Mouse (Mus musculus) myocyte (in vitro differentiated cells): ENCODE measurements at regions not wholly inside any gene's neighbourhood (a gene's known extent, or its start where the extent isn't known, plus 50 kb on each side); places are given as distances from the start of the nearest gene placed in this dataset.

ENCODE experiments used
- H3K27me3 ChIP-seq: one replicate; pipeline ENCODE4 v1.6.1; 2011; ENCODE audit not compliant: control insufficient read depth, insufficient read depth, insufficient read length
- H3K36me3 ChIP-seq: one replicate; pipeline ENCODE4 v1.6.1; 2011; ENCODE audit not compliant: control insufficient read depth, insufficient read depth
- H3K4me2 ChIP-seq: one replicate; pipeline ENCODE4 v1.6.1; 2011; ENCODE audit warnings: low read depth, control low read depth
- H3K4me3 ChIP-seq: one replicate; pipeline ENCODE4 v1.5.1; 2011; ENCODE audit warnings: mild to moderate bottlenecking, control low read depth, moderate library complexity
- H3K79me2 ChIP-seq: one replicate; pipeline ENCODE4 v1.6.1; 2011; ENCODE audit not compliant: control insufficient read depth, insufficient read depth
- H3ac ChIP-seq: one replicate; pipeline ENCODE4 v1.6.1; 2011; ENCODE audit not compliant: control insufficient read depth, insufficient read length
- CEBPB ChIP-seq: IDR thresholded peaks from 2 replicates; pipeline ENCODE4 v1.6.1; 2011; ENCODE audit warnings: mild to moderate bottlenecking, moderate library complexity; ENCODE audit not compliant: poor library complexity, insufficient read depth, severe bottlenecking
- E2F4 ChIP-seq: IDR thresholded peaks from one replicate; pipeline ENCODE4 v1.6.1; 2011; ENCODE audit warnings: mild to moderate bottlenecking, control low read depth, moderate library complexity; ENCODE audit not compliant: insufficient read depth
- MAX ChIP-seq: IDR thresholded peaks from one replicate; pipeline ENCODE4 v1.6.1; 2011; ENCODE audit warnings: low read depth, mild to moderate bottlenecking, control low read depth
- MYOD1 ChIP-seq, 3 experiments: IDR thresholded peaks; one replicate each; pipeline ENCODE4 v1.6.1; 2011; ENCODE audit warnings: control low read depth in 2 of 3, low read depth in 2 of 3, mild to moderate bottlenecking in 2 of 3, moderate library complexity in 1 of 3; ENCODE audit not compliant: insufficient read length in 2 of 3, control insufficient read depth in 1 of 3
- MYOG ChIP-seq, 3 experiments: IDR thresholded peaks; one replicate each; pipeline ENCODE4 v1.6.1; 2011; ENCODE audit warnings: control low read depth in 2 of 3, low read depth in 2 of 3, mild to moderate bottlenecking in 2 of 3; ENCODE audit not compliant: insufficient read length in 2 of 3, control insufficient read depth in 1 of 3, insufficient read depth in 1 of 3
- POLR2A ChIP-seq: IDR thresholded peaks from one replicate; pipeline ENCODE4 v1.6.1; 2011; ENCODE audit warnings: low read depth, mild to moderate bottlenecking, control low read depth, moderate library complexity; ENCODE audit not compliant: insufficient read length
- POLR2AphosphoS2 ChIP-seq: IDR thresholded peaks from one replicate; pipeline ENCODE4 v1.6.1; 2011; ENCODE audit warnings: low read depth, control low read depth; ENCODE audit not compliant: insufficient read length
- REST ChIP-seq: IDR thresholded peaks from one replicate; pipeline ENCODE4 v1.6.1; 2011; ENCODE audit warnings: mild to moderate bottlenecking, control low read depth, moderate library complexity; ENCODE audit not compliant: insufficient read depth, insufficient read length
- SRF ChIP-seq: IDR thresholded peaks from one replicate; pipeline ENCODE4 v1.6.1; 2011; ENCODE audit warnings: low read depth; ENCODE audit not compliant: control insufficient read depth, insufficient read length
- TCF12 ChIP-seq: IDR thresholded peaks from one replicate; pipeline ENCODE4 v1.6.1; 2011; ENCODE audit warnings: mild to moderate bottlenecking, control low read depth; ENCODE audit not compliant: poor library complexity, insufficient read depth, severe bottlenecking
- TCF3 ChIP-seq: IDR thresholded peaks from one replicate; pipeline ENCODE4 v1.6.1; 2011; ENCODE audit warnings: low read depth, control low read depth; ENCODE audit not compliant: insufficient read length
- USF1 ChIP-seq: IDR thresholded peaks from one replicate; pipeline ENCODE4 v1.6.1; 2011; ENCODE audit warnings: low read depth, mild to moderate bottlenecking, control low read depth, moderate library complexity

DNA sequence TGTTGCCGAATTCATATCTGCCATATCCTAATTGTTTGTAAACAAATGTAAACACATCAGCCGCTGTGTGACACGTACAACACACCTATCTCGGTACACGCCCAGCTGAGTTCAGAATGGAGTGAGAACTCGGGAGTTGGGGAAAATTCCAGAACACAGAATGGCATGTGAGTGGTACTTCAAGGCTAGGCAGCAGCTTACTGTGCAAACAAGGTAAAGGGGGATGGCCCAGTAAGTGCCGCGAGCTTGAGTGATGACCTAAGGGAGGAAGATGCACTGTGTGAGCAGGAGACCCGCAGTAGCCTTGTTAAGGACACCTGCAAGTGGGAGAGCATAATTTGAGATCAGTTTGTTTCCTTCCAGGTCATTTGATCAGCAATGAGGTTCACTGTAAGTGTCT lies 74.0 kb downstream of the Spry2 start:
- Histone ChIP-seq H3K4me3 (no peak overlapping the region), H3K27me3 (no peaks in the 10 kb centered on the region), H3K36me3 (no peaks in the 10 kb centered on the region), H3K79me2 (no peaks in the 10 kb centered on the region), H3ac (no peak overlapping the region), H3K4me2 (no peak overlapping the region)
- TF ChIP-seq REST, result no peak
- TF ChIP-seq POLR2A, result no peak
- TF ChIP-seq SRF, result no peak
- TF ChIP-seq POLR2AphosphoS2, result no peak
- TF ChIP-seq E2F4, result no peak
- no peak for TF ChIP-seq USF1
- no peak for TF ChIP-seq MAX
- TF ChIP-seq CEBPB, result no peak
- no peak for TF ChIP-seq TCF3
- no peak for TF ChIP-seq MYOG (IDR thresholded peaks at IDR 0.05; ENCODE audit: control insufficient read depth in 1 of 3, insufficient read depth in 1 of 3, insufficient read length in 2 of 3, low read depth in 2 of 3)
- no peak for TF ChIP-seq TCF12
- TF ChIP-seq MYOD1 (IDR thresholded peaks at IDR 0.05; ENCODE audit: control insufficient read depth in 1 of 3, insufficient read length in 2 of 3, low read depth in 2 of 3), result no peak

DNA sequence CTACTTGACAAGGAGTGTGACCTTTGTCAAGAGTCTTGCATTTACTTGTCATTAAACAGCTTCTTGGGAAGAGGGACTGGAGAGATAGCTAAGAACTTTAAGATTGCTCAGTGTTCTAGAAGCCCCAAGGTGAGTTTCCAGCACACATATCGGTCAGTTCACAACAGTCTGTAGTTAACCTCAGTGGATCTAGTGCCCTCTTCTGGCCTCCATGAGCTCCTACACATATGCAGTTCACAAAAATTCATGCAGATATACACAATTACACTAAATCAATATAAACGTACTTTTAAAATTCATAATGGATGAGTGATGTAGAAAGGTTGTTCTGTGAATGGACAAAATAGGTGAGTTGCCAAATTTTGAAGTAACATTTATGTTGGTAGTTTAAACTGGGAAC lies 77.1 kb downstream of the Spry2 start:
- H3K36me3 ChIP-seq, result no peaks in the 10 kb centered on the region
- H3K79me2 ChIP-seq, result no peaks in the 10 kb centered on the region
- H3K4me3 ChIP-seq, result no peak overlapping the region
- H3K27me3 ChIP-seq, result no peaks in the 10 kb centered on the region
- no peak for TF ChIP-seq POLR2A
- TF ChIP-seq MYOD1 (IDR thresholded peaks at IDR 0.05; ENCODE audit: control insufficient read depth in 1 of 3, insufficient read length in 2 of 3, low read depth in 2 of 3), result no peak
- H3K4me2 ChIP-seq, result no peak overlapping the region
- no peak overlapping the region for H3ac ChIP-seq

DNA sequence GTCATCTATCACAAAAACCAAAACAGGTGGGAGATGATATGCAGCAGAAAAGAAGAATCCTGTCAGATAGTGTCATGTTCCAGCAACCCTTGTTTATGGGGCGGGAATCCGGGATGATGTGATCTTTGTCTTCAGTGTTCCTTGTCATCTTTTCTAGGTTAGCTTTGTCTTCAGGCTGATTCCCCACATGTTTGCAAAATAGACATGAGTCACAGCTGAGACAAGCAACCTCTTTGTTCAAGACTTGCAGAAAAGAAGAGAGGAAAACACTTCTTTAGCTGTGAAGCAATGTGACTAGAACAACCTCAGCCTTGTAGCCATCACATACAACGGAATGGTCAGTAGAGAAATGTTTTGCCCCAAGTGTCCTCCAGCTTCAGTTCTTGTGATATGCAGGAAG lies 77.8 kb downstream of the Spry2 start:
- H3K27me3 ChIP-seq, result no peaks in the 10 kb centered on the region
- H3K36me3 ChIP-seq, result no peaks in the 10 kb centered on the region
- TF ChIP-seq POLR2AphosphoS2 (no peak), E2F4 (no peak), USF1 (no peak), REST (no peak)
- H3K79me2 ChIP-seq, result no peaks in the 10 kb centered on the region
- no peak overlapping the region for H3ac ChIP-seq
- H3K4me2 ChIP-seq, result no peak overlapping the region
- H3K4me3 ChIP-seq, result no peak overlapping the region

DNA sequence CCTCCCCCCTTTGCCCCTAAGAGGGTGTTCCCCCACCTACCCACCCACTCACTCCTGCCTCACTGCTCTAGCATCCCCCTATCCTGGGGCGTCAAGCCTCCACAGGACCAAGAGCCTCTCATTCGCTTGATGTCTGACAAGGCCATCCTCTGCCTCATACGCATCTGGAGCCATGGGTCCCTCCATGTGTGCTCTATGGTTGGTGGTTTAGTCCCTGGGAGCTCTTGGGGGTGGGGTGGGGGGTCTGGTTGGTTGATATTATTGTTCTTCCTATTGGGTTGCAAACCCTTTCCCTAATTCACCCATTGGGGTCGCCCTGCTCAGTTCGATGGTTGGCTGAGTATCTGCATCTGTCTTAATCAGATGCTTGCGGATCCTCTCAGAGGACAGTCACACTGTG lies 79.1 kb downstream of the Spry2 start:
- H3K27me3 ChIP-seq, result no peaks in the 10 kb centered on the region
- H3ac ChIP-seq, result no peak overlapping the region
- no peak overlapping the region for H3K4me3 ChIP-seq
- no peaks in the 10 kb centered on the region for H3K79me2 ChIP-seq
- TF ChIP-seq TCF12 (no peak), POLR2AphosphoS2 (no peak), TCF3 (no peak), REST (no peak), MYOG (IDR thresholded peaks at IDR 0.05; ENCODE audit: control insufficient read depth in 1 of 3, insufficient read depth in 1 of 3, insufficient read length in 2 of 3, low read depth in 2 of 3) (no peak), E2F4 (no peak), CEBPB (no peak), MYOD1 (IDR thresholded peaks at IDR 0.05; ENCODE audit: control insufficient read depth in 1 of 3, insufficient read length in 2 of 3, low read depth in 2 of 3) (no peak), SRF (no peak), USF1 (no peak), POLR2A (no peak)
- H3K36me3 ChIP-seq, result no peaks in the 10 kb centered on the region
- H3K4me2 ChIP-seq, result no peak overlapping the region

DNA sequence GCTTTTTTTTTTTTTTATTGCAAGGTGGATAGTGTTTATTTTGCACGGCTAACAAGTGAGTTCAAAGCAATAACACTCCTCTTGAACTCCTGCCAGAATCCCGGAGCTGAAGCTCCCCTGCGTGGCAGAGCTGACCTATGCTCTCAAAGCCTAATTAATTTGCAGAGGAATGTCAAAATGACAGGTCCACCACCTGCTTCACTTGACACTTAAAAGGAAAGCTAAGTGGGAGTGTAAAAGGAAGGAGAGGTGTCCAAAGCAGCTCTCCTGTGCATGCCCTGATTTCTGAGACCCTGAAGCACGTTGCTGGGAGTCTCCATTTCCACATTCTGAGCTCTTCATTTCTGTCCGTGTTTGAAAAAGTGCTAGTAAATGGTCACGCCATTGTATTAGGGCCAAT lies 80.8 kb downstream of the Spry2 start:
- Histone ChIP-seq H3K4me3 (no peak overlapping the region), H3K36me3 (no peaks in the 10 kb centered on the region), H3K27me3 (no peaks in the 10 kb centered on the region), H3ac (no peak overlapping the region), H3K79me2 (no peaks in the 10 kb centered on the region), H3K4me2 (peak overlapping the region; percentile 8)
- no peak for TF ChIP-seq SRF
- TF ChIP-seq POLR2AphosphoS2, result no peak

DNA sequence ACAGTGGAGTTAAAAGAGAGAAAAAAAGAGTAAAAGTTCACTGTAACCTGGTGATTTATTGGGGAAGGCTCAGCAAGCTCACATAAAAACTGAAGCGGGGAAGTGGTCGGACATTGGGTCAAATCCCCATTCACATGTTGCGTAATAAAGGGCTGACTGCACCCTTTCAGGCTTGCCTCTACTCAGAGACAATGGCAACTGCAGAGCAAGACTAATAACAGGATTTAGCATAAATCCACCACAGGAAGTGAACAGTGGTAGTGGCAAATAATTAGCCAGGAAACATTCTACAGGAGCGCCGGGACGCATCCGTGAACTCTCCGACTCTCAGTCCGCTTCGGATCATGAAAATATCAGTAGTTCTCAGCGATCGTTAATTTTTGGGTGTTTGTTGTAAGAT lies 81.3 kb downstream of the Spry2 start:
- H3K27me3 ChIP-seq, result no peaks in the 10 kb centered on the region
- no peak overlapping the region for H3K4me3 ChIP-seq
- TF ChIP-seq REST (no peak), CEBPB (peak; percentile 73), MAX (no peak), TCF12 (no peak), SRF (no peak)
- no peaks in the 10 kb centered on the region for H3K36me3 ChIP-seq
- H3K79me2 ChIP-seq, result no peaks in the 10 kb centered on the region
- peak overlapping the region; percentile 8 for H3K4me2 ChIP-seq
- no peak overlapping the region for H3ac ChIP-seq
